Mouse (Mus musculus): ENCODE results near the gene Lman1l. TPM values are rescaled to one million over a fixed set of nuclear protein-coding genes. Genes with fewer than 3 reads are reported as not detected.

Gene Lman1l
- polyA plus RNA-seq, 1 experiment from 2014 or later: not detected

DNA sequence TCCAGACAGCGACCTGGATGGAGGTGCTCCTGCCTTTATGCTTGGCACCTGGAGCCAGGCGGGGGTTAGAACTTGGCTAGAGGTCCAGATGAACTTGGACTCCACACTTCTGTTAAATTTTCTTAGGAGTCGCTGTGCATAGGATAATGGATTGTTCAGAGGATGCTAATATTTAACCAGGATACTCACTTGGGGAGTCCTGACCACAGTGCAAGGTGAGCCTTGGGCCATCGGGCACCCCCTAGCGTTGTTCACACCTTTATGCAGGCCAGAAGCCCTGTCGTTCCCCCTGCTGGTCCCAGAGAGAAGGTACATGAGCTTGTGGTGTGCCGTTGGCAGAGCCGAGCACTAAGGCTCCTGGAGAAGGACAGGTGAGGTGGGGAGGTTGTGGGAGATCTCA is 53.7 kb downstream of the Lman1l start:
- Histone ChIP-seq H3K4me2 (ENCODE audit: low read length) (no peak overlapping the region), H3K36me3 (ENCODE audit: control insufficient read depth, insufficient read depth, low read length) (peaks cover 29% of the 10 kb centered on the region), H3K27ac (ENCODE audit: low read depth) (no peak overlapping the region), H3K27me3 (replicated peaks; ENCODE audit: control insufficient read depth, insufficient read depth, low read length) (no peaks in the 10 kb centered on the region), H3K9me3 (ENCODE audit: control insufficient read depth, low read length) (no peaks in the 10 kb centered on the region), H3K4me1 (replicated peaks; ENCODE audit: control insufficient read depth, insufficient read depth, low read length) (peaks cover 28% of the 10 kb centered on the region), H3K9ac (ENCODE audit: low read length) (no peak overlapping the region), H3K4me3 (ENCODE audit: low read depth, low read length) (no peak overlapping the region)
- ATAC-seq (replicated peaks; ENCODE audit: low FRiP score, low TSS enrichment, low read depth): no peak
- no peak for DNase-seq (ENCODE audit: low spot score)
- WGBS: 53% methylated on average over 8 of the region's 8 CpGs

DNA sequence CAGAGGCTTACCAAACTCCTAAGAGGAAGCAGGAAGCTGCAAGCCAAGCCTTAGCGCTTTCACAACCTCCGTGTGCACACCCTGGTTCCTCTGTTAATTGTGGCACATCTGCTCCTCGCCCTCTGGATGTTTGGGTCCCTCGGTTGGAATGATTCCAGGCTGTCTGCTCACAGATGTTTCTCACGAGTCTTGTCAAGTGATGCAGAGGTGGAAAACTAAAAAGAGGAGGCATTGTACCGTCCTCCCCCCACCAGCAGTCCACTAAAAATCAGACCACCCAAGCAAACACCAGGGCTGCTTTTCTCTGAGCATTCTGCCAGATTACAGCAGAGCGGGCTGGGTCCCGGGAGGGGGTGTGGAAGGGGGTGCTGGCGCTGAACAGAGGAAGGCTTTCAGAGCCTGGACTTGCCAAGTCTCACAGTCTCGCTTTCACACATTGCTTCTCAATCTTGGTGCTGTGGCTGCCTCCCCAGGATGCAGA is 54.8 kb downstream of the Lman1l start:
- H3K9ac ChIP-seq (ENCODE audit: low read length): no peak overlapping the region
- peaks cover 33% of the 10 kb centered on the region for H3K4me1 ChIP-seq (replicated peaks; ENCODE audit: control insufficient read depth, insufficient read depth, low read length)
- ATAC-seq (replicated peaks; ENCODE audit: low FRiP score, low TSS enrichment, low read depth) (no peak), DNase-seq (ENCODE audit: low spot score) (no peak)
- peaks cover 23% of the 10 kb centered on the region for H3K36me3 ChIP-seq (ENCODE audit: control insufficient read depth, insufficient read depth, low read length)
- H3K27me3 ChIP-seq (replicated peaks; ENCODE audit: control insufficient read depth, insufficient read depth, low read length): no peaks in the 10 kb centered on the region
- no peak overlapping the region for H3K4me2 ChIP-seq (ENCODE audit: low read length)
- H3K27ac ChIP-seq (ENCODE audit: low read depth): no peak overlapping the region
- WGBS: 30% methylated on average over 10 of the region's 10 CpGs
- no peak overlapping the region for H3K4me3 ChIP-seq (ENCODE audit: low read depth, low read length)
- H3K9me3 ChIP-seq (ENCODE audit: control insufficient read depth, low read length): no peaks in the 10 kb centered on the region

- peaks cover 15% of the 10 kb centered on the region for H3K36me3 ChIP-seq (ENCODE audit: control insufficient read depth, insufficient read depth, low read length)
- DNase-seq (ENCODE audit: low spot score) (no peak), ATAC-seq (replicated peaks; ENCODE audit: low FRiP score, low TSS enrichment, low read depth) (no peak)
- H3K4me2 ChIP-seq (ENCODE audit: low read length): no peak overlapping the region
- H3K4me3 ChIP-seq (ENCODE audit: low read depth, low read length): no peak overlapping the region
- WGBS: 90% methylated on average over 6 of the region's 6 CpGs
- no peaks in the 10 kb centered on the region for H3K27me3 ChIP-seq (replicated peaks; ENCODE audit: control insufficient read depth, insufficient read depth, low read length)
- no peaks in the 10 kb centered on the region for H3K9me3 ChIP-seq (ENCODE audit: control insufficient read depth, low read length)
- no peak overlapping the region for H3K9ac ChIP-seq (ENCODE audit: low read length)
- H3K27ac ChIP-seq (ENCODE audit: low read depth): no peak overlapping the region
- H3K4me1 ChIP-seq (replicated peaks; ENCODE audit: control insufficient read depth, insufficient read depth, low read length): peaks cover 38% of the 10 kb centered on the region
These were observed 56.0 kb downstream of the Lman1l start for GRCm38 (mm10) chr9:57564609-57565008.

- 33% methylated on average over 4 of the region's 4 CpGs for whole genome bisulfite sequencing
- H3K4me3 ChIP-seq (ENCODE audit: low read depth, low read length): 0 out of 2 replicates have a peak overlapping the region, but pooled peaks have one; percentile 13
- H3K4me2 ChIP-seq (ENCODE audit: low read length): peak overlapping the region; percentile 28; the same call in 1 of the 2 replicates
- peak overlapping the region; percentile 47; the same call in 1 of the 2 replicates for H3K27ac ChIP-seq (ENCODE audit: low read depth)
- 0 out of 2 replicates have a peak, but pooled peaks cover 1% of the 10 kb centered on the region for H3K36me3 ChIP-seq (ENCODE audit: control insufficient read depth, insufficient read depth, low read length)
- ATAC-seq (replicated peaks; ENCODE audit: low FRiP score, low TSS enrichment, low read depth) (peak; percentile 21; the same call in 1 of the 2 replicates), DNase-seq (ENCODE audit: low spot score) (no peak)
- no peaks in the 10 kb centered on the region for H3K27me3 ChIP-seq (replicated peaks; ENCODE audit: control insufficient read depth, insufficient read depth, low read length)
- H3K9ac ChIP-seq (ENCODE audit: low read length): 0 out of 2 replicates have a peak overlapping the region, but pooled peaks have one; percentile 5
- no peaks in the 10 kb centered on the region for H3K9me3 ChIP-seq (ENCODE audit: control insufficient read depth, low read length)
- peaks cover 38% of the 10 kb centered on the region for H3K4me1 ChIP-seq (replicated peaks; ENCODE audit: control insufficient read depth, insufficient read depth, low read length)
These were observed 57.6 kb downstream of the Lman1l start for GRCm38 (mm10) chr9:57562896-57563372.

DNA sequence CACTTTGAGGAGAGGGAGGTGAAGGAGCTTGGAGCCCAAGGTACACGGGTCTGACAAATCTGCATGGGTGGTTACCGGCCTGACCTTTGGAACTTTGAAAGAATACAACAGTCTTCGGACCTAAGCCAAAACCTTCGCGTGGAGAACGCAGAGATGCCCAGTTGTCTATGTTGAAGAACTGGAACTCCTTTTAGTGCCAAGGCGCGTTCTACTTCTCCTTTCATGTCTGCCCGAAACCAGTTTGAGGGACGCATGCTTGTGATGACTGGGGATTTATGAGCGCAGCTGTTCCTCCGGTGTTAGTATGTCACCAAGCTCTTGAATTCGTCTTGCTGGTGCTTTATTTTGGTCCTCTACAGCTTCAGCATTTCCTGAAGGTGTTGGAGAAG is 58.9 kb downstream of the Lman1l start:
- ATAC-seq (replicated peaks; ENCODE audit: low FRiP score, low TSS enrichment, low read depth) (no peak), DNase-seq (ENCODE audit: low spot score) (no peak)
- H3K9me3 ChIP-seq (ENCODE audit: control insufficient read depth, low read length): no peaks in the 10 kb centered on the region
- 0 out of 2 replicates have a peak overlapping the region, but pooled peaks have one; percentile 47 for H3K27ac ChIP-seq (ENCODE audit: low read depth)
- peak overlapping the region; percentile 77 for H3K4me3 ChIP-seq (ENCODE audit: low read depth, low read length)
- peak overlapping the region; percentile 61; the same call in 1 of the 2 replicates for H3K9ac ChIP-seq (ENCODE audit: low read length)
- H3K4me2 ChIP-seq (ENCODE audit: low read length): peak overlapping the region; percentile 50
- H3K4me1 ChIP-seq (replicated peaks; ENCODE audit: control insufficient read depth, insufficient read depth, low read length): peaks cover 35% of the 10 kb centered on the region
- H3K36me3 ChIP-seq (ENCODE audit: control insufficient read depth, insufficient read depth, low read length): no peaks in the 10 kb centered on the region
- no peaks in the 10 kb centered on the region for H3K27me3 ChIP-seq (replicated peaks; ENCODE audit: control insufficient read depth, insufficient read depth, low read length)
- WGBS: 74% methylated on average over 13 of the region's 13 CpGs

DNA sequence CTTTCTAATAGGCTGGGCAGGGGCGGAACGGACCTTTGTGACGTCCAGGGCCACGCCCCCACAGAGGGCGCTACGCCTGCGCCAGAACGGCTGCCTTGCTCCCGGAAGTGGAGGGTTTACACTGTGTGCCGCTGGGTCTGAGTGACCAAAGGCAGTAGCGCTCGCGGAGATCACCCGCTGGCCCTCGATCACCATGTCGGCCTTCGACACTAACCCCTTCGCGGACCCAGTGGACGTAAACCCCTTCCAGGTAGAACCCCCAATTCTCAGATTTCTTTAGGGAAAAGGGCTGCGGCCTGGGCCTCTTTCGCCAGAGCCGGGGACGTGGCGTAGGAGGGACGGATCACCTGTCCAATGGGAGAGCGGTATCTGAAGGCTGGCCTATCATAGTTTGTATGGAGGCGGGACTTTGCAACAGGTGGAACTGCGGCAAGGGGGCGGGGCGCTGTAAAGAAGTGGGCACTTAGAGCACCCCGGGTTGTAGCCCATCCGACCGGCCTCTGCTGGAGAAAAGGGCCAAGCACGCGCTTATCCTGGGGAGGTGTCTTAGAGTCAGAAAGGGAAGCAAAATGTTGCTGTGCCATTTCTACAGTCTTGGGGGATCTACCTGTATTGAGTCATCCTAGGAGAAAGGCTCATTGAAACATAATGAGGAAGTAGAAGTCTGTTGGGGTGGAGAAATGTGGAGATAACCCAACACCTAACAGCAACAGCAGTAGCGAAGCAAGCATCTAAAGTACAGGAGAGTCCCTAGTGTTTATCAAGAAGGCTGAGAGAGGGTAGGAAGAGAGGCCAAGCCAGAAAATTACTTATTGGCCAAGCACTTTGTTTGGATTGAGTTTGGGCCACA is 59.5 kb downstream of the Lman1l start, which contains the start of gene Scamp2:
Gene Scamp2, plus strand, starts transcription at position 83 of the 850 bp plus-strand sequence.
- Histone ChIP-seq H3K27ac (ENCODE audit: low read depth) (peak within 1 kb of the TSS; percentile 74), H3K4me3 (ENCODE audit: low read depth, low read length) (peak within 1 kb of the TSS; percentile 77), H3K4me2 (ENCODE audit: low read length) (peak within 1 kb of the TSS; percentile 50), H3K36me3 (ENCODE audit: control insufficient read depth, insufficient read depth, low read length) (no peaks in the 10 kb centered on the region), H3K4me1 (replicated peaks; ENCODE audit: control insufficient read depth, insufficient read depth, low read length) (peaks cover 29% of the 10 kb centered on the region), H3K27me3 (replicated peaks; ENCODE audit: control insufficient read depth, insufficient read depth, low read length) (no peaks in the 10 kb centered on the region), H3K9me3 (ENCODE audit: control insufficient read depth, low read length) (no peaks in the 10 kb centered on the region), H3K9ac (ENCODE audit: low read length) (peak within 1 kb of the TSS; percentile 61)
- DNase-seq (ENCODE audit: low spot score): peak; percentile 99
- peak; percentile 99 for ATAC-seq (replicated peaks; ENCODE audit: low FRiP score, low TSS enrichment, low read depth)
- WGBS: 1% methylated on average over 37 of the region's 37 CpGs

DNA sequence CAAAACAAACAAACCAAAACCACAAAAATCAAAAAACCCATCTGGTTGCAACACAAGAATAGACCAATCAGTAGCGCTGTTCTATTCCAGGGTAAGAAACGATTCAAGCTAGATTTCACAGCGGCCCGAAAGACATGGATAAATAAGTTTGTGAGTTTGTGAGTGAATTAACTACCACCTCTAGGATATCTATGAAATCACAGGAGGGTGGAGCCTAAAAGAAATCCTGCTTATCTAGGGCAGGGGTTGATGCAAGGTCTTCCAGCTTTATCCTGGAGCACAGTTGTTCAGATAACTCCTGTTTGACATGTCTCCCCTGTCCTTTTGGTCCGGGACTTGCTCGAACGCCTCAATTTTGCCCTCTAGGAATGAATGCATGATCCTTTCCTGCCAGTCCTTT is 60.3 kb downstream of the Lman1l start:
- no peak for DNase-seq (ENCODE audit: low spot score)
- Histone ChIP-seq H3K9ac (ENCODE audit: low read length) (peak overlapping the region; percentile 61), H3K27me3 (replicated peaks; ENCODE audit: control insufficient read depth, insufficient read depth, low read length) (no peaks in the 10 kb centered on the region), H3K27ac (ENCODE audit: low read depth) (no peak overlapping the region; the same call in 1 of the 2 replicates), H3K4me1 (replicated peaks; ENCODE audit: control insufficient read depth, insufficient read depth, low read length) (peaks cover 25% of the 10 kb centered on the region), H3K9me3 (ENCODE audit: control insufficient read depth, low read length) (no peaks in the 10 kb centered on the region), H3K36me3 (ENCODE audit: control insufficient read depth, insufficient read depth, low read length) (no peaks in the 10 kb centered on the region), H3K4me2 (ENCODE audit: low read length) (peak overlapping the region; percentile 50), H3K4me3 (ENCODE audit: low read depth, low read length) (peak overlapping the region; percentile 77)
- 28% methylated on average over 7 of the region's 7 CpGs for WGBS
- no peak for ATAC-seq (replicated peaks; ENCODE audit: low FRiP score, low TSS enrichment, low read depth)

DNA sequence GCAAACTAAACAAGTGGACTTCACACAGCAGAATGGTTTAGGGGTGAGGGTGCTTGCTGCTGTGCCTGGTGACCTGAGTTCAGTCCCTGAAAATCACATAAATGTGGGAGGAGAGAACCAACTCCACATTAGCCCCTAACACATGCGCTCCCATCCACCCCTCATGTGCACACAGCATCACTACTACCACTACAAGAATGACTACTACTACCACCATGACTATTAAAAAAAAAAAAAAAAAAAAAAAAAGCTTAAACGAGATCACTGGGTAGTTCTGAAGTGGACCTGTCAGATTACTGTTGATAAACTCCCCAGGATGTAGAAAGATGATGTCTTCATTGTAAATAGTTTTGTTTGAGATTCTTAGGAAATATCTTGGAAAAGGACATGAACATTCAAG is 61.0 kb downstream of the Lman1l start:
- no peaks in the 10 kb centered on the region for H3K36me3 ChIP-seq (ENCODE audit: control insufficient read depth, insufficient read depth, low read length)
- H3K4me2 ChIP-seq (ENCODE audit: low read length): no peak overlapping the region
- WGBS: 71% methylated on average over 2 of the region's 2 CpGs
- H3K4me3 ChIP-seq (ENCODE audit: low read depth, low read length): no peak overlapping the region
- no peaks in the 10 kb centered on the region for H3K9me3 ChIP-seq (ENCODE audit: control insufficient read depth, low read length)
- H3K27me3 ChIP-seq (replicated peaks; ENCODE audit: control insufficient read depth, insufficient read depth, low read length): no peaks in the 10 kb centered on the region
- DNase-seq (ENCODE audit: low spot score) (no peak), ATAC-seq (replicated peaks; ENCODE audit: low FRiP score, low TSS enrichment, low read depth) (no peak)
- H3K27ac ChIP-seq (ENCODE audit: low read depth): no peak overlapping the region
- H3K9ac ChIP-seq (ENCODE audit: low read length): no peak overlapping the region
- peaks cover 25% of the 10 kb centered on the region for H3K4me1 ChIP-seq (replicated peaks; ENCODE audit: control insufficient read depth, insufficient read depth, low read length)
